Mouse (Mus musculus) midbrain, embryonic 11.5 days (tissue): Measurements from ENCODE around the gene Glis3. TPM values are rescaled to one million over a fixed set of nuclear protein-coding genes. Genes with fewer than 3 reads are reported as not detected.

Experiments
- ATAC-seq: fragments of 200-750 bp; cut with Nextera tagmentation; 2 replicates; pipeline ENCODE4 v1.8.0; 2017; ENCODE audit warnings: moderate TSS enrichment, moderate library complexity; ENCODE audit not compliant: low FRiP score
- DNase-seq: peaks from one replicate; pipeline ENCODE4 v3.0.0; 2015; ENCODE audit warnings: low spot score; ENCODE audit errors: missing footprints
- H3K27ac ChIP-seq: fragments of 300-500 bp; sonication (generic); 2 replicates; pipeline ENCODE4 v1.5.1; 2014; ENCODE audit warnings: low read depth, low read length
- H3K27me3 ChIP-seq: fragments of 300-500 bp; sonication (generic); 2 replicates; pipeline ENCODE4 v1.6.1; 2014; ENCODE audit warnings: mild to moderate bottlenecking, low read length, moderate library complexity, mixed read lengths; ENCODE audit not compliant: control insufficient read depth, insufficient read depth
- H3K36me3 ChIP-seq: fragments of 300-500 bp; sonication (generic); 2 replicates; pipeline ENCODE4 v1.6.1; 2014; ENCODE audit warnings: mild to moderate bottlenecking, low read length, moderate library complexity, mixed read lengths; ENCODE audit not compliant: control insufficient read depth, insufficient read depth
- H3K4me1 ChIP-seq: fragments of 300-500 bp; sonication (generic); 2 replicates; pipeline ENCODE4 v1.6.1; 2014; ENCODE audit warnings: low read length; ENCODE audit not compliant: control insufficient read depth, insufficient read depth
- H3K4me2 ChIP-seq: fragments of 300-500 bp; sonication (generic); 2 replicates; pipeline ENCODE4 v1.6.1; 2014; ENCODE audit warnings: mild to moderate bottlenecking, moderate library complexity
- H3K4me3 ChIP-seq: fragments of 300-500 bp; sonication (generic); 2 replicates; pipeline ENCODE4 v1.5.1; 2014; ENCODE audit warnings: low read depth, low read length
- H3K9ac ChIP-seq: fragments of 300-500 bp; sonication (generic); 2 replicates; pipeline ENCODE4 v1.6.1; 2014; ENCODE audit warnings: low read length
- H3K9me3 ChIP-seq: fragments of 300-500 bp; sonication (generic); 2 replicates; pipeline ENCODE4 v1.6.1; 2016; ENCODE audit warnings: low read length; ENCODE audit not compliant: control insufficient read depth
- WGBS: fragments of 180-500 bp; shearing (Covaris S2); extraction: QIAGEN DNeasy Blood & Tissue Kit; methylation state at CpG from one replicate; pipeline ENCODE4 v1.1.7; 2014; 5-methylcytosine and 5-hydroxymethylcytosine counted together
- polyA plus RNA-seq: library from polyadenylated mRNA; unstranded; fragments of >200 nt; fragmentation: Nextera tagmentation; extraction: Ambion mirVana; gene quantifications from 2 replicates; pipeline ENCODE4 v1.2.1, GENCODE M21; 2014

Gene Glis3
- polyA plus RNA-seq, 1 experiment from 2014 or later = 1.9 TPM

- DNase-seq = no peak
- Histone ChIP-seq H3K27me3 (no peaks in the 10 kb centered on the region), H3K4me2 (no peak overlapping the region), H3K27ac (no peak overlapping the region), H3K9ac (no peak overlapping the region), H3K9me3 (peaks cover 4% of the 10 kb centered on the region; the same call in 1 of the 2 replicates), H3K36me3 (no peaks in the 10 kb centered on the region), H3K4me1 (no peaks in the 10 kb centered on the region), H3K4me3 (no peak overlapping the region)
- WGBS = 50% methylated on average over 1 of the region's 1 CpGs
- no peak for ATAC-seq
Measured at GRCm38 (mm10) chr19:28545493-28545892, 134.4 kb downstream of the Glis3 start.

GRCm38 (mm10) chr19:28538813-28539212 is 141.1 kb downstream of the Glis3 start:
- ATAC-seq = no peak
- H3K4me1 ChIP-seq = no peaks in the 10 kb centered on the region
- no peaks in the 10 kb centered on the region for H3K36me3 ChIP-seq
- DNase-seq = no peak
- no peaks in the 10 kb centered on the region for H3K9me3 ChIP-seq
- H3K27ac ChIP-seq = no peak overlapping the region
- no peak overlapping the region for H3K4me2 ChIP-seq
- H3K9ac ChIP-seq = no peak overlapping the region
- H3K27me3 ChIP-seq = no peaks in the 10 kb centered on the region
- 73% methylated on average over 9 of the region's 9 CpGs for WGBS
- H3K4me3 ChIP-seq = no peak overlapping the region

GRCm38 (mm10) chr19:28534964-28535363 is 144.9 kb downstream of the Glis3 start:
- Histone ChIP-seq H3K9me3 (no peaks in the 10 kb centered on the region), H3K36me3 (no peaks in the 10 kb centered on the region), H3K4me3 (no peak overlapping the region), H3K9ac (no peak overlapping the region), H3K27ac (no peak overlapping the region), H3K4me2 (no peak overlapping the region), H3K27me3 (no peaks in the 10 kb centered on the region), H3K4me1 (no peaks in the 10 kb centered on the region)
- 65% methylated on average over 12 of the region's 12 CpGs for WGBS
- no peak for ATAC-seq
- no peak for DNase-seq

GRCm38 (mm10) chr19:28533576-28533975 is 146.3 kb downstream of the Glis3 start:
- WGBS = 71% methylated on average over 3 of the region's 3 CpGs
- Histone ChIP-seq H3K27ac (no peak overlapping the region), H3K4me2 (no peak overlapping the region), H3K9ac (no peak overlapping the region), H3K4me1 (no peaks in the 10 kb centered on the region), H3K27me3 (no peaks in the 10 kb centered on the region), H3K9me3 (no peaks in the 10 kb centered on the region), H3K4me3 (no peak overlapping the region), H3K36me3 (no peaks in the 10 kb centered on the region)
- no peak for DNase-seq
- no peak for ATAC-seq

- ATAC-seq (no peak), DNase-seq (no peak)
- no peaks in the 10 kb centered on the region for H3K27me3 ChIP-seq
- no peak overlapping the region for H3K4me3 ChIP-seq
- no peaks in the 10 kb centered on the region for H3K4me1 ChIP-seq
- H3K27ac ChIP-seq = no peak overlapping the region
- no peaks in the 10 kb centered on the region for H3K36me3 ChIP-seq
- no peak overlapping the region for H3K4me2 ChIP-seq
- no peak overlapping the region for H3K9ac ChIP-seq
- H3K9me3 ChIP-seq = no peaks in the 10 kb centered on the region
- WGBS = 92% methylated on average over 9 of the region's 9 CpGs
Measured at GRCm38 (mm10) chr19:28531750-28532149, 148.1 kb downstream of the Glis3 start.

- no peak overlapping the region for H3K27ac ChIP-seq
- H3K4me2 ChIP-seq = no peak overlapping the region
- no peak overlapping the region for H3K4me3 ChIP-seq
- no peaks in the 10 kb centered on the region for H3K36me3 ChIP-seq
- ATAC-seq = no peak
- DNase-seq = no peak
- 80% methylated on average over 10 of the region's 10 CpGs for WGBS
- no peaks in the 10 kb centered on the region for H3K4me1 ChIP-seq
- H3K9ac ChIP-seq = no peak overlapping the region
- no peaks in the 10 kb centered on the region for H3K27me3 ChIP-seq
- no peaks in the 10 kb centered on the region for H3K9me3 ChIP-seq
Measured at GRCm38 (mm10) chr19:28530846-28531245, 149.0 kb downstream of the Glis3 start.

GRCm38 (mm10) chr19:28529006-28529405 is 150.9 kb downstream of the Glis3 start:
- no peaks in the 10 kb centered on the region for H3K36me3 ChIP-seq
- H3K9me3 ChIP-seq = no peaks in the 10 kb centered on the region
- H3K27me3 ChIP-seq = no peaks in the 10 kb centered on the region
- H3K4me1 ChIP-seq = no peaks in the 10 kb centered on the region
- DNase-seq (no peak), ATAC-seq (no peak)
- no peak overlapping the region for H3K9ac ChIP-seq
- H3K27ac ChIP-seq = no peak overlapping the region
- 95% methylated on average over 13 of the region's 13 CpGs for WGBS
- no peak overlapping the region for H3K4me2 ChIP-seq
- H3K4me3 ChIP-seq = no peak overlapping the region

- Histone ChIP-seq H3K9me3 (no peaks in the 10 kb centered on the region), H3K9ac (no peak overlapping the region), H3K27ac (no peak overlapping the region), H3K4me2 (no peak overlapping the region), H3K4me1 (no peaks in the 10 kb centered on the region), H3K27me3 (no peaks in the 10 kb centered on the region), H3K4me3 (no peak overlapping the region), H3K36me3 (no peaks in the 10 kb centered on the region)
- no peak for DNase-seq
- WGBS = 90% methylated on average over 5 of the region's 5 CpGs
- no peak for ATAC-seq
Measured at GRCm38 (mm10) chr19:28527446-28527845, 152.4 kb downstream of the Glis3 start.

- no peak overlapping the region for H3K4me3 ChIP-seq
- no peaks in the 10 kb centered on the region for H3K27me3 ChIP-seq
- H3K36me3 ChIP-seq = no peaks in the 10 kb centered on the region
- DNase-seq = no peak
- no peak overlapping the region for H3K4me2 ChIP-seq
- WGBS = 94% methylated on average over 3 of the region's 3 CpGs
- no peaks in the 10 kb centered on the region for H3K4me1 ChIP-seq
- H3K9ac ChIP-seq = no peak overlapping the region
- ATAC-seq = no peak
- no peaks in the 10 kb centered on the region for H3K9me3 ChIP-seq
- H3K27ac ChIP-seq = no peak overlapping the region
Measured at GRCm38 (mm10) chr19:28525331-28525730, 154.5 kb downstream of the Glis3 start.

GRCm38 (mm10) chr19:28522289-28522688 is 157.6 kb downstream of the Glis3 start:
- H3K27me3 ChIP-seq = no peaks in the 10 kb centered on the region

More at GRCm38 (mm10) chr19:28522289-28522688, 157.6 kb downstream of the Glis3 start:
- Histone ChIP-seq H3K4me1 (peaks cover 4% of the 10 kb centered on the region; the same call in 1 of the 2 replicates), H3K9ac (no peak overlapping the region), H3K4me2 (no peak overlapping the region), H3K36me3 (no peaks in the 10 kb centered on the region), H3K4me3 (no peak overlapping the region), H3K27ac (no peak overlapping the region), H3K9me3 (no peaks in the 10 kb centered on the region)
- no peak for DNase-seq
- 88% methylated on average over 3 of the region's 3 CpGs for WGBS
- ATAC-seq = no peak
